Mouse (Mus musculus) intestine, embryonic 14.5 days (tissue): ENCODE results near the gene Gm26897. TPM values are rescaled to one million over a fixed set of nuclear protein-coding genes. Genes with fewer than 3 reads are reported as not detected.

Source experiments
- ATAC-seq: fragments of 200-750 bp; cut with Nextera tagmentation; replicated peaks from 2 replicates; pipeline ENCODE4 v1.8.0; 2017; ENCODE audit warnings: low read depth, moderate number of reproducible peaks, moderate TSS enrichment, moderate library complexity; ENCODE audit not compliant: low FRiP score, low TSS enrichment
- DNase-seq: peaks from one replicate; pipeline ENCODE4 v3.0.0-alpha.2; 2018; ENCODE audit warnings: low spot score
- H3K27ac ChIP-seq: fragments of 300-500 bp; sonication (generic); 2 replicates; pipeline ENCODE4 v1.5.1; 2014; ENCODE audit warnings: low read depth, mild to moderate bottlenecking, control low read depth
- H3K27me3 ChIP-seq: fragments of 300-500 bp; sonication (generic); replicated peaks from 2 replicates; pipeline ENCODE4 v1.6.1; 2014; ENCODE audit warnings: low read length, control low read depth; ENCODE audit not compliant: control insufficient read depth, insufficient read depth
- H3K36me3 ChIP-seq: fragments of 300-500 bp; sonication (generic); 2 replicates; pipeline ENCODE4 v1.6.1; 2014; ENCODE audit warnings: low read length, control low read depth; ENCODE audit not compliant: control insufficient read depth, insufficient read depth
- H3K4me1 ChIP-seq: fragments of 300-500 bp; sonication (generic); replicated peaks from 2 replicates; pipeline ENCODE4 v1.6.1; 2014; ENCODE audit warnings: low read length, control low read depth, mixed read lengths; ENCODE audit not compliant: control insufficient read depth, insufficient read depth
- H3K4me2 ChIP-seq: fragments of 300-500 bp; sonication (generic); 2 replicates; pipeline ENCODE4 v1.6.1; 2014; ENCODE audit warnings: low read length
- H3K4me3 ChIP-seq: fragments of 300-500 bp; sonication (generic); 2 replicates; pipeline ENCODE4 v1.5.1; 2014; ENCODE audit warnings: low read depth, low read length, control low read depth, mixed read lengths
- H3K9ac ChIP-seq: fragments of 300-500 bp; sonication (generic); 2 replicates; pipeline ENCODE4 v1.6.1; 2014; ENCODE audit warnings: mild to moderate bottlenecking, low read length
- H3K9me3 ChIP-seq: fragments of 300-500 bp; sonication (generic); 2 replicates; pipeline ENCODE4 v1.6.1; 2016; ENCODE audit warnings: low read length, control low read depth; ENCODE audit not compliant: control insufficient read depth
- WGBS: fragments of 180-500 bp; shearing (Covaris S2); extraction: QIAGEN DNeasy Blood & Tissue Kit; methylation state at CpG from one replicate; pipeline ENCODE4 v1.1.7; 2014; 5-methylcytosine and 5-hydroxymethylcytosine counted together
- polyA plus RNA-seq: library from polyadenylated mRNA; unstranded; fragments of >200 nt; fragmentation: Nextera tagmentation; extraction: Ambion mirVana; gene quantifications from 2 replicates; pipeline ENCODE4 v1.2.1, GENCODE M21; 2014

The Gm26897 gene
- polyA plus RNA-seq, 1 experiment from 2014 or later: not detected

DNA sequence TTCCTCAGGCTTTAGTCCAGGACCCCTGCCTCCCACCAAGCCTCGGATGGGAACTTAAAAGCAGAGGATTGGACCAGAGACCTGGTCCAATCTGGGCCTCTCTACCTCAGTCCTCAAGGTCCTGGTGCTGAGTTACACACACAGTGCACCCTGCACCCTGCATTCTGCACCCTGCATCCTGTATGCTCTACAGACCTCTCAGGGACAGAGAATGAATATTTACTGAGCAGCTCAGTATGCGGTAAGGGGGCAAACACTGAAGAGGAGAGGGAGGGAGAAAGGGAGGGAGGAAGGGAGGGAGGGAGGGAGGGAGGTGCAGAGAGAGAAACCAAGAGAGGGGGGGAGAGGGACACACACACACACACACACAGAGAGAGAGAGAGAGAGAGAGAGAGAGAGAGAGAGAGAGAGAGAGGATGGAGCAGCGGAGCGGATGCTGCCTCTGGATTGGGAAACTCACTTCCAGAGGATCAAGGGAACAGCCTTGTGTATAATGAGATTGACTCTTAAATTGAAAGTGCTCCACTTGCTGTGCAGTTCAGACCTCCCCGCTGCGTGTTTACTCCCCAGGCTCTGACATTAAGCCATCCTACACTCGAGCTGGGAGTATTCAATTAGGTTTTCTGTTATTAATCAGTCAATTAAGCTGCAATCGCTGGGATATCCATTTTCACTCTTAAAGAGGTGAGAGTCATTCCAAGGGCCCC is 24.4 kb upstream of the Gm26897 start:
- WGBS: 37% methylated on average over 8 of the region's 8 CpGs
- H3K9ac ChIP-seq: no peak overlapping the region
- no peak overlapping the region for H3K4me3 ChIP-seq

DNA sequence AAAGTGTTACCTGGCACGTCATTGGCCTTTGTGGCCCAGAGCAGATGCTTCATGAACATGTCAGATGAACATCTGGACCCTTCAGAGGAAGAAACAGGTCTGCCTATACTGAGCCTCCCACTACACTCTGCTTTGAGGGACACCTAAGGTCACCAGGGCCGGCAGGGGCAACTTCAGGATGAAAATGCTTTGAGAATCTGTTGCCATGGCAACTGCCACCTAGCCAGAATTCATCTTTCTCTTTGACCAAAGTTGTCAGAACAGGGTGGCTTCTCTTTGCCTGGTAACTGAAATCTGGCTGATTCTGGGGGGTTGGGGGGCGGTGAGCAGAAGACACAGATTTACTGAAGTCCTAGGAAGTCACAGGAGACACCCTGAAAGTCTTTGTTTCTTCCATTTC is 14.7 kb upstream of the Gm26897 start:
- no peak overlapping the region for H3K4me3 ChIP-seq
- no peaks in the 10 kb centered on the region; the same call in 1 of the 2 replicates for H3K27me3 ChIP-seq
- H3K9ac ChIP-seq: no peak overlapping the region
- H3K36me3 ChIP-seq: no peaks in the 10 kb centered on the region
- WGBS: 58% methylated on average over 3 of the region's 3 CpGs
- no peak for ATAC-seq
- H3K9me3 ChIP-seq: no peaks in the 10 kb centered on the region
- no peak overlapping the region for H3K27ac ChIP-seq
- no peak for DNase-seq
- H3K4me1 ChIP-seq: no peaks in the 10 kb centered on the region
- no peak overlapping the region for H3K4me2 ChIP-seq

More for the DNA sequence above, 24.4 kb upstream of the Gm26897 start:
- Histone ChIP-seq H3K9me3 (peaks cover 11% of the 10 kb centered on the region; the same call in 1 of the 2 replicates), H3K4me2 (no peak overlapping the region), H3K36me3 (no peaks in the 10 kb centered on the region), H3K4me1 (no peaks in the 10 kb centered on the region), H3K27ac (no peak overlapping the region), H3K27me3 (no peaks in the 10 kb centered on the region)
- DNase-seq (no peak), ATAC-seq (no peak)

DNA sequence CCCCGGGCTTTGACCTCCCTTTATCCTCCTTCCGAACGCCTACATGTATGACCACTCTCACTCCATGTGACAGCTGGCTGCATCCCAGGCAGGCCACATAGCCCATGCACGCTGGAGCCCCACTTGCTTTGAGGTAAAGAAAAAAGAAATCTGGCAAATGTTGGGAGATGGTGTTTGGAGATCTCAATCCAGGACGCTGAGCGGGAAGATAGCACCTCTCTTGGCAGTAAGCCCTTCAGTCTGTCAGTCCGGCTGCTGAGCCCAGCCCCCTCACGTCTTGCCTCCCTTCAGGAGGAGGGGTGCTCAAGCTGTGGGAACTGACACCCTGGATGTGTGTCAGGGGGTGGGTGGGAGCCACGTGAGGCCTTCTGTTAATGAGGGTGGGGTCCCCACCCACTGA is 13.0 kb upstream of the Gm26897 start:
- Histone ChIP-seq H3K4me1 (peaks cover 5% of the 10 kb centered on the region), H3K4me2 (no peak overlapping the region), H3K27ac (no peak overlapping the region), H3K9ac (no peak overlapping the region), H3K36me3 (no peaks in the 10 kb centered on the region), H3K4me3 (no peak overlapping the region), H3K27me3 (no peaks in the 10 kb centered on the region; the same call in 1 of the 2 replicates), H3K9me3 (no peaks in the 10 kb centered on the region)
- DNase-seq (no peak), ATAC-seq (no peak)
- 54% methylated on average over 9 of the region's 9 CpGs for WGBS

DNA sequence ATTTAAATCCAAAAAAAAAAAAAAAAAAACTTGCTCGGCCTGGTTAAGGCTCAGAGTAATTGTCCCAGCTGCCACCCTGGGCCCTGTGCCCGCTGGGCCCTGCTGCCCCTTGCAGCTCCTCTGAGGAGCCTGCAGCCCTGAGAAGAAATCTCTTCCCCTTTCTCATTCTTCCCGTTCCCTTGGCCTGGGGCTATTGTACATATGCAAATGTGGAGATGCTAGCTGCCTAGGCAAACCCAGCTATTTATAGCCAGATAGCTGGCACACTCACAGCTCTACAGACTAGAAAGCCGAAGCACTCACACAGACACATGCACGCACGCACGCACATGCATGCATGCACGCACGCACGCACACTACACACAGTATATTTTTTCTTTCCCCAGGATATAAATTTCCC is 9.0 kb upstream of the Gm26897 start:
- Histone ChIP-seq H3K4me1 (peaks cover 8% of the 10 kb centered on the region), H3K36me3 (no peaks in the 10 kb centered on the region), H3K9me3 (no peaks in the 10 kb centered on the region), H3K27ac (no peak overlapping the region), H3K9ac (no peak overlapping the region), H3K4me3 (no peak overlapping the region), H3K27me3 (no peaks in the 10 kb centered on the region; the same call in 1 of the 2 replicates), H3K4me2 (no peak overlapping the region)
- DNase-seq (no peak), ATAC-seq (no peak)
- WGBS: 81% methylated on average over 10 of the region's 10 CpGs

DNA sequence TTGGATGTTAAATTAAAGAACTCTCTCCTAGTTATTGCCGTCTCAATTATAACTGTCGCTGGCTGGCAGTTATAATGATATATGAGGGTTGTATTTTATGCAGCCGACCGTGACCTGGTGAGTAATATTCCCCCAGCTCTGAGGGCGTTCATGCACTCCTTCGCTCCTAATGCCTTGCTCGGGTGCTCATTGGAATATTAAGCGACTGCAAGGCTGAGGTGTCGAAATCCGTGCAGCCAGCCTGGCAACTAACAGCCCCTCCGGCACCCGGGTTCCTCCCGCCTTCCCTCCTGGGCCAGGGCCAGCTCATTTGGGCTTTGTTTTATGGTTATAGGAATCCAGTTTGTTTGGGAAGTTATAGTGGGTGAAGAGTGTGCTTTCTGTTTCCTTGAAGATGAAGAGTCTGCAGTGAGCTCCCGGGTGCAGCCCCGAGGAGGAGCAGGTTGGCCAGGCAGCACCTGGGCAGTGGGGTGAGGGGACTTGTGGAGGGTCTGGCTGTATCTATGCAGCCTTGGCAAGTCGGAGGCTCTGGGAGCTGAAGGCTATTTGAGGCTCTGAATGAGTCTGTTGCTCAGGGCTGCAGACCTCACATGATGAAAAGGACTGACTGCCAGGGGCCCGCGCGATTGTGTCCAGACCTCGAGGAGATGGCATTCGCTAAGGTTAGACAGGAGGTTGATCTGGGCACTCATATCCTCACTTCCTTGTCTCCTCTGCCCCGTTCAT is 8.4 kb upstream of the Gm26897 start:
- WGBS: 35% methylated on average over 22 of the region's 22 CpGs
- no peak for ATAC-seq

DNA sequence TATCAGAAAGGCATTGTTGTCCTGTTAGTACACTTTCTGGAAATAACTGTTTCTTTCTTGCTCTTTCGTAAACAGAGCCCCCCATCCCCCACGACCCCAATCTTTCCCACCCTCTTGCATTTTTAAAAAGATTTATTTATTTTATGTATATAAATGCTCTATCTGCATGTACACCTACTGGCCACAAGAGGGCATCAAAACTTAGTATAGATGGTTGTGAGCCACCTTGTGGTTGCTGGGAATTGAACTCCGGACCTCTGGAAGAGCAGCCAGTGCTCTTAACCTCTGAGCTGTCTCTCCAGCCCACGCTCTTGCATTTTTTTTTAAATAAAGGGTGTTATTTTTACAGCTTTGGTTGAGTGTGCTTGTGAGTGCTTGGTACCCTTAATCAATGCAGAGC is 5.3 kb upstream of the Gm26897 start:
- Histone ChIP-seq H3K4me1 (peaks cover 8% of the 10 kb centered on the region), H3K36me3 (no peaks in the 10 kb centered on the region), H3K9ac (no peak overlapping the region), H3K4me3 (no peak overlapping the region), H3K4me2 (no peak overlapping the region), H3K27me3 (no peaks in the 10 kb centered on the region; the same call in 1 of the 2 replicates), H3K9me3 (no peaks in the 10 kb centered on the region), H3K27ac (no peak overlapping the region)
- 81% methylated on average over 4 of the region's 4 CpGs for WGBS
- DNase-seq: no peak
- ATAC-seq: no peak

More for the DNA sequence above, 8.4 kb upstream of the Gm26897 start:
- no peaks in the 10 kb centered on the region for H3K9me3 ChIP-seq
- no peak for DNase-seq
- peaks cover 8% of the 10 kb centered on the region for H3K4me1 ChIP-seq
- H3K27ac ChIP-seq: no peak overlapping the region
- H3K4me3 ChIP-seq: no peak overlapping the region
- H3K9ac ChIP-seq: no peak overlapping the region
- H3K27me3 ChIP-seq: no peaks in the 10 kb centered on the region; the same call in 1 of the 2 replicates
- H3K4me2 ChIP-seq: no peak overlapping the region
- no peaks in the 10 kb centered on the region for H3K36me3 ChIP-seq

DNA sequence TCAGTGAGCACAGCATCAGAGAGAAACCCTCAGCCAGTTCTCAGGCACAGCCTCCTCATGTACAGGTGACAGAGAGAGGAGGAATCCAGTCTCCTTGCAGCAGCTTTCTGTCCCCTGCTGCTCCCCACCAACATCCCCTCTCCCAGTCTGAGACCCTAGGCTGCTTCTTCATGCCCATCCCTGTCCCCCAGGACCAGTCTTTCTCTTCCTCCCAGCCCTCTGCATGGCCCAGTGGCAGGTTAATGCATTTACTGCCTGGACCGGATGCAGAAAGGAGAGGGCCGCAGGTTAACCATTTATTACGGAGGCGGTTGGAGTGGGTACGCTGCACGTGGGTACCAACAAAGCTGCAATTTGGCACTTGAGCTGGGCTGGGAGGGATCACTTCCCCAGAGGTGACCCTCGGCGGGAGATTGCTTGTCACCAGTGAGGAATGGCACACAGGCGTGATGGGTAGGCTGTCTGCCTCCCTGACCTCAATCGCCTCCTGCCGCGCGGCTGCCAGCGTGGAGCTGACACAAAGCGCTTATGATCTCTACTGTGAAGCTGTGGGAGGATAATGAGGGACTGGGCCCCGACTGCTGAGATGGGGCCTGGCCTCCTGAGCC is 3.1 kb upstream of the Gm26897 start:
- H3K27me3 ChIP-seq: no peaks in the 10 kb centered on the region
- H3K27ac ChIP-seq: no peak overlapping the region
- ATAC-seq (no peak), DNase-seq (no peak)
- H3K9me3 ChIP-seq: 0 out of 2 replicates have a peak, but pooled peaks cover 7% of the 10 kb centered on the region
- no peak overlapping the region for H3K4me3 ChIP-seq
- WGBS: 22% methylated on average over 16 of the region's 16 CpGs
- H3K4me2 ChIP-seq: no peak overlapping the region
- H3K4me1 ChIP-seq: peaks cover 4% of the 10 kb centered on the region
- H3K36me3 ChIP-seq: no peaks in the 10 kb centered on the region
- no peak overlapping the region for H3K9ac ChIP-seq

DNA sequence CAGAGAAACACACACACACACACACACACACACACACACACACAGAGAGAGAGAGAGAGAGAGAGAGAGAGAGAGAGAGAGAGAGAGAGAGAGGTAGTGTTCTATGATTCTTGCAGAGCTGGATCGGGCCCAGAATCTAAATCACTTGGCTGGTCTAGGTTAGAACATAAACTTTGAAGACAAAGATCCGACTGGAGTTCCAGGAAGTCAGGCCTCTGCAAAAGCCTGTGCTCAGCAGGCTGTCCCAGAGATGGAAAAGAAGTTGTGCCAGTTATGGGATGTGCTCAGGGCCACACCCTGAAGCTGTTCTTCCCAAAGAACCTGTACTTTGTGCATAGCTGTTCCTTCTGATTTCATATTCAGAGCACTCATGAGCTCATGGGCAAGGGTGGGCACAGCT is 1.5 kb upstream of the Gm26897 start:
- no peaks in the 10 kb centered on the region; the same call in 1 of the 2 replicates for H3K4me1 ChIP-seq
- 0 out of 2 replicates have a peak, but pooled peaks cover 7% of the 10 kb centered on the region for H3K9me3 ChIP-seq
- H3K9ac ChIP-seq: no peak overlapping the region
- no peak overlapping the region for H3K4me2 ChIP-seq
- no peaks in the 10 kb centered on the region for H3K36me3 ChIP-seq
- DNase-seq: no peak
- 30% methylated on average over 2 of the region's 2 CpGs for WGBS
- no peak for ATAC-seq
- H3K27ac ChIP-seq: no peak overlapping the region
- H3K27me3 ChIP-seq: no peaks in the 10 kb centered on the region
- no peak overlapping the region for H3K4me3 ChIP-seq
